Mouse (Mus musculus) MEL-GATA-1-ER (cell line): ENCODE data around the gene Slc23a3.
A peak's percentile ranks its signal among the peaks of the same experiment; 100 is the strongest.

Source experiments
- DNase-seq: peaks from one replicate; pipeline ENCODE4 v3.0.0-alpha.2; 2012; ENCODE audit warnings: low read depth; ENCODE audit errors: extremely low read depth

Slc23a3 gene

DNA sequence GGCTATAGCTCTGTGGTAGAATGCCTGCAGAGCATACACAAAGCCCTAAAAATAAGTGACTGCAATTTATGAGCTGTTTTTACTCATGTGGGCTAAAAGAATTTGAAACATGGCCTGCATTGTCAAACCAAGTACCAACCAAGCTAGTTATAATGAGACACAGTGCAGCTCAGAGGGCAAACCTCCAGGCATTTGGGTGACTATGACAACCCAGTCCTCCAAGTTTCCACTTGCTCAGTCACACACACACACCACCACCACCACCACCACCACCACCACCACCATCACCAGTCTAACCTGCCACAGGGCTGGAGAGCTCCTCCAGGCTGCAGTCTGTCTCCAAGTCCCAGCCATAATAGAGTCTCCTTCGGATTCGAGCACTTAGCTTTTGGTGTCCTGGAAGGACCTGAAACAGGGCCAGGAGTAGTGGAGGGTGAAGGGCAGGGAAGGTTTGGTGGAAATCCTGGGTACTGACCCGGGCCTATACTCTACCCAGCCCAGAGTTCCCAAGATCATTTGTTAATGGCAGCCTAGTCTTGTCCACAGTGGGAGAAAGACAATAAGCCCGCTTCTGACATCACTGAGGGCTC, 7.0 kb upstream of the Slc23a3 start:
- DNase-seq = no peak

DNA sequence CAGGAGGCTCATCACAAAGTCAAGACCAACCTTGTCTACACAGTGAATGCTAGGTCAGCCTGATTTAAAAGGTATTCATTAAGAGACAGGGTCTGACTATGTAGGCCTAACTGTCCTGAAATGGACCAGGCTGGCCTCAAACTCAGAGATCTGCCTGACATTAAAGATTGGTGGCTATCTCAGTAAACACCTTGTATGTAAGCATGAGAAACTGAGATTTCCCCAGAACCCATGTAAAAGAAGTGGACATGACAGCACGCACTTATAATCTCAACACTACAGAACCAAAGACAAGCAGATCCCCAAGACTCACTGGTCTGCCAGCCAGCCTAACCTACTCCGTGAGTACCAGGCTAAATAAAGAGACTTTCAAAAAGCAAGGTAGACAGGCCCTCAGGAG, 4.8 kb upstream of the Slc23a3 start:
- no peak for DNase-seq

DNA sequence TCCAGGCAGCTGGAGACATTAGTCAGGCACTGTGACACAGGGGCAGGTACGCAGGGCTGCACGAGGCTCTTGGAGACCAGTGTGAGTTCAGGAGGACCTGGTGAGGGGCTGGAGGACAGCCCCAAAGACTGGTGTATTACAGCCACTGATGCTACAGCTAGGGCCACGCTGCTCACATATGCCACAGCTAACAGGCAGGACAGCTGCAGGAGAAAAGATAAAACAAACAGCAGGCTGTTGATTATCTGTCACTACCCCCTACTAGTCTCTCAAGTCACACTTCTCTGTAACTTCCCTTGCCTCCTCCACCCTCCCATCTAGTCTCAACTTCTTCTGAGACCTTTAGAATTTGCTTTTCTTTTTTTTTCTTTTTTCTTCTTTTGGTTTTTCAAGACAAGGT, 3.0 kb upstream of the Slc23a3 start:
- peak; percentile 91 for DNase-seq

DNA sequence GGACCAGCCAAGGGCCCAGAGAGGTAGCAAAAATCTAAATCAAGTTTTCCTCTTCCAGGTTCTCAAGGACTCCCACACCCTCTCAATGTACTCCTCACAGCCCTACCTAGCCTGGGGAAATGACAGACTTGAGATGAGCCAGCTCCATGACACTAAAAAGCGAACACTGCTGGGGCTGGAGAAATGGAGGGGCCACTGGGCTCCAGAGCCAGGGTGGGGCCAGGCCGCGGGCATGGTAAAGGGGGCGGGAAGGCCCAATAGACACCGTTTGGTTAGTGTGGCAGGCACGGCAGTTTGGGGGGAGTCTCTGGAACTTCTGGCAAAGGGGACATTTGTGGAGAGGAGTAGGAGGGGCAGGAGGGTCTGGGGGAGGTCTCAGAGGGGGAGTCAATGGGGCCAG, 2.6 kb upstream of the Slc23a3 start:
- DNase-seq = no peak

DNA sequence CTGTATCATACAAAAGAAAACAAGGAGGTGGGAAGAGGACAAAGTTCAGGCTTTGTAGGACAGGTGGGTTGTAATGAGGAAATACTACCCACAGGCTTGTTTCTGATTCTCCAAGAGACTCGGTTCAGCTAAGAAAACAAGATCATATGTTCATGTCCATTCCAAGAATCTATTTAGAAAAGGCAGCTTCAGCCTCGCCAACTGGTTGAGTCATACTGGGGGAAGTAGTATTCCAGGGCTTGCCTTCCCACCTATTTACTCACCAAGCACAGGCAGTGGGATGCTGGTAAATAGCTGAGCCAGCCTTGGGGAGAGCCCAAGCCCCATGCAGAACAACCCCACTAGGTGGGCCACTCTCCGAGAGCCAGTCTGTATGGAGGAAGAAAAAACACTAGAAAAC, 5.0 kb downstream of the Slc23a3 start:
- DNase-seq = no peak

DNA sequence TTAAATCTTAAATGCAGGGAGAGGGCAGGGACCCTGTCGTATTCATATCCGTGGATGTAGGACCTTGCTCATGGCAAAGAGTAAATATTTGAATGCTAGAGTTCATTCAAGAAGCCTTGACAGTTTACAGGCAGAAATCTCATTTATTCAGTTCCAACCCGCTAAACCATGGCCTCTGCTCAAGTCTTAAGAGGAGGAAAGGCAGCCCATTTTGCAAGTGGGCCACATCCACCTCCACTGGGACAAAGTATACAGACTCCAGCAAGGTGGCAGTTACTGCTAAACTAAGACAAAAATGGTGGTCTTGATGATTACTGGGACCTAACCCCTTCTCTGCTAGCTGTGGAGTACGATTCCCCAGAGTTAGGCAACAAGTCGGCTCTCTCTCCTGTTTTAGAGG, 8.3 kb downstream of the Slc23a3 start:
- DNase-seq = no peak

DNA sequence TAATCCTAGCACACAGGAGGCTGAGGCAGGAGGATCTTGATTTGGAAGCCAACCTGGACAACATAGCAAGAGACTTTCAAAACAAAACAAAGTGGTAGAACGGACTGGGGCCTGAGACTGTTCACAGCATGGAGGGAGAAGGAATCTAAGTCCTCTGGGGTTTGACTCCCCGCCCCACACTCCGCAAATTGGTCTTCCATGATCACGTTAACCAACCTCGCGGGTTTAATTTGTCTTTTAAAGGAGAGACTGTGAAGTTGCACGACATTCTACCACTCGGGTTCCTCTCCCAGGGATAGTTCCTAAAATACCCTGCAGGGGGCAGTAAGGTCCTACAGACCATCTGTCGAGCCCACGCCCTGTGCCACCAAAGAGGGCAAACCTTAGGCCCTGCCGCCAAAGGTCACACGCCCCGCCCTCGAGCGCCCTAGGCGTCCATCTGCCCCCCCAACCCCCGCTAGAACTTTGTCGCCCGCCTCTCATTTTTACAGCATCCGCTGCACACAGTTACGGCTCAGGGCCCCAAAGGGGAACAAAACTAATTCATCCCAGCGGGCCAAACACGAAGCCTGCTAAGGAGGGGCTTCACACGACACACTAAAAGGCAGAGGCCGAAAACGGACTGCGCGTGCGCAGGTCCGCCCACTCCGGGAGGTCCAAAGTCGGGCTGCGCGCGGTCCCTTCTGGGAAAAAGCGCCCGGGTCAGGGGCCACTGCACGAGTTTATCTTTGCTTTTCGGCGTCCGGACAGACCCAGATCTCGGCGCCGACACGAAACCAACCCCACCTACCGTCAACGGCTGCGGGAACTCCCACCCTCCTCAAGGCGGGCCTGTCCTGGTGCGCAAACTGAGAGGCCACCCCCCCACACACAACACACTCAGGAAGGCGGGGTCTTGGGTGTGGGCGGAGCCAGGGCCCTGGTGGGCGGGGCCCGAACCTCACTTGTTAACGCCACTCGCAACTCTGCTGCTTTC, 9.1 kb downstream of the Slc23a3 start, which contains the start of gene Nhej1:
Gene Nhej1, minus strand, starts transcription at position 855 of the 976 bp plus-strand sequence.
- peak; percentile 85 for DNase-seq

DNA sequence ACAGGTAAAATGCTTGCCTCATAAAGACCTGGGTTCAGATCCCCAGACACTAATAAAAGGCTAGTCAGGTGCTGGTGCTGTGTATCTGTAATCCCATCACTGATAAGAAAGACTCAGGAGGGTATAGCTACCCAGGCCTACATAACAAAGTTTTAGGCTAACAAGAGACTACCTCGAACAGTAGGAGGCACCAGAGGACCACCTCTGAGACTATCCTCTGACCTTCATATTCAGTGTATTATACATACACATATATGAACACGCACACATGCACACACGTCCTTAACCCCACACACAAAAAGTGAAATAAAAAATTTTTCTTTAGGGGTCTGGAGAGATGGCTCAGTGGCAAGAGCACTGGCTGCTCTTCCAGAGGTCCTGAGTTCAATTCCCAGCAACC, 11.5 kb downstream of the Slc23a3 start:
- peak; percentile 37 for DNase-seq
